Mouse (Mus musculus) forebrain, embryonic 16.5 days (tissue): Measurements from ENCODE around the gene Mbd4. TPM values are rescaled to one million over a fixed set of nuclear protein-coding genes. Genes with fewer than 3 reads are reported as not detected.

ENCODE experiments used
- polyA plus RNA-seq: library from polyadenylated mRNA; unstranded; fragments of >200 nt; fragmentation: Nextera tagmentation; extraction: Ambion mirVana; gene quantifications from 2 replicates; pipeline ENCODE4 v1.2.1, GENCODE M21; 2015

The Mbd4 gene
- polyA plus RNA-seq, 1 experiment from 2014 or later: 14.4 TPM

Other genes with a start within 250 kb of the Mbd4 start
- 158 and 160 TPM in 2 replicates for gene Raf1, start 176.7 kb downstream of the Mbd4 start, polyA plus RNA-seq
- gene Tmem40, start 91.0 kb downstream of the Mbd4 start, polyA plus RNA-seq: 0.91 TPM in 1 of 2 replicates, not detected in the other
- gene Cand2, start 78.8 kb downstream of the Mbd4 start, polyA plus RNA-seq: 16.7 and 17.9 TPM in 2 replicates
- 1,104 and 1,269 TPM in 2 replicates for gene Rpl32, start 44.6 kb downstream of the Mbd4 start, polyA plus RNA-seq
- gene Efcab12, start 15.0 kb downstream of the Mbd4 start, polyA plus RNA-seq: 1.4 and 1.8 TPM in 2 replicates
- gene Ift122, start 99 bp upstream of the Mbd4 start, polyA plus RNA-seq: 30.8 and 32.7 TPM in 2 replicates
- 0.15 TPM in 1 of 2 replicates, not detected in the other for gene Rho, start 78.4 kb upstream of the Mbd4 start, polyA plus RNA-seq
- gene H1foo, start 91.6 kb upstream of the Mbd4 start, polyA plus RNA-seq: not detected in 2 replicates
- 19.4 and 19.8 TPM in 2 replicates for gene Plxnd1, start 141.6 kb upstream of the Mbd4 start, polyA plus RNA-seq